9 mouse cellular contexts compared by ENCODE assay signal in genomic region chr10:62543399-62543808, GRCm38 (mm10). TPM values are rescaled to one million over a fixed set of nuclear protein-coding genes. Genes with fewer than 3 reads are reported as not detected.
DNase-seq lines count a peak whose midpoint lies in the region; ATAC-seq and TF ChIP-seq lines count a peak whose summit lies in the region.
"Had no signal": no experiment of that assay in that cellular context is flagged by ENCODE, and none has a peak within 500 bp of the region (broad histone marks: within the 10 kb centered on the region; RNA-seq: fewer than 3 reads in every experiment).

No protein-coding gene starts in this region.

- H3K27ac ChIP-seq in intestine, postnatal 0 days (ENCODE audit: low read depth, low read length) = no peak overlapping the region
- H3K27ac ChIP-seq: neural tube, embryonic 15.5 days had no signal

- TF ChIP-seq CTCF in intestine, postnatal 0 days (IDR thresholded peaks at IDR 0.05; ENCODE audit: low read depth) = no peak

- intact Hi-C loops in heart, postnatal 36 days (cut with DNase I) = no loop called here

- H3K36me3 ChIP-seq in megakaryocyte, embryonic 14.5 days (replicated peaks; ENCODE audit: low read length) = no peaks in the 10 kb centered on the region
- H3K36me3 ChIP-seq in intestine, postnatal 0 days (ENCODE audit: control insufficient read depth, insufficient read depth) = no peaks in the 10 kb centered on the region
- H3K36me3 ChIP-seq: neural tube, embryonic 15.5 days had no signal

- peak; percentile 33 to 35 for DNase-seq in kidney, postnatal 36 days
- no peak for DNase-seq in kidney, postnatal 4 days
- peak; percentile 27 to 46 for DNase-seq in heart, postnatal 36 days
- DNase-seq in thymus, postnatal 25 days = peak; percentile 69
- no peak for DNase-seq in left cerebral cortex, adult 11 months (ENCODE audit: low spot score)
- DNase-seq in ovary, postnatal 10 days (ENCODE audit: low spot score) = no peak

- H3K4me3 ChIP-seq in megakaryocyte, embryonic 14.5 days (replicated peaks) = peak overlapping the region; percentile 87
- no peak overlapping the region for H3K4me3 ChIP-seq in intestine, postnatal 0 days (ENCODE audit: low read depth, low read length)
- H3K4me3 ChIP-seq: neural tube, embryonic 15.5 days had no signal

- no peak for ATAC-seq in intestine, postnatal 0 days

- 79% methylated on average over 12 of the region's 12 CpGs for WGBS in intestine, postnatal 0 days

- H3K4me2 ChIP-seq in intestine, postnatal 0 days (replicated peaks; ENCODE audit: low read depth) = no peak overlapping the region
- H3K4me2 ChIP-seq: neural tube, embryonic 15.5 days had no signal

- no peaks in the 10 kb centered on the region for H3K27me3 ChIP-seq in megakaryocyte, embryonic 14.5 days (replicated peaks)
- no peaks in the 10 kb centered on the region for H3K27me3 ChIP-seq in intestine, postnatal 0 days (replicated peaks; ENCODE audit: control insufficient read depth, insufficient read depth, low read length)
- H3K27me3 ChIP-seq: neural tube, embryonic 15.5 days had no signal

- no peaks in the 10 kb centered on the region for H3K9me3 ChIP-seq in megakaryocyte, embryonic 14.5 days
- no peaks in the 10 kb centered on the region for H3K9me3 ChIP-seq in intestine, postnatal 0 days (ENCODE audit: control insufficient read depth)
- H3K9me3 ChIP-seq: neural tube, embryonic 15.5 days had no signal

- H3K9ac ChIP-seq in intestine, postnatal 0 days (ENCODE audit: low read depth, low read length) = no peak overlapping the region
- H3K9ac ChIP-seq: neural tube, embryonic 15.5 days had no signal

- peaks cover 74% of the 10 kb centered on the region for H3K4me1 ChIP-seq in megakaryocyte, embryonic 14.5 days
- no peaks in the 10 kb centered on the region for H3K4me1 ChIP-seq in intestine, postnatal 0 days (replicated peaks; ENCODE audit: control insufficient read depth, insufficient read depth, low read length)
- H3K4me1 ChIP-seq: neural tube, embryonic 15.5 days had no signal

RNA-seq across cellular contexts. Expression of gene Srgn, which starts 16.2 kb away (rescaled TPM):
- total RNA-seq in heart, postnatal 36 days (2021) = 10 to 100 TPM; 45.2 to 51.5 TPM
- polyA plus RNA-seq in megakaryocyte, embryonic 14.5 days (2012; ENCODE audit: insufficient read depth, low replicate concordance) = 95.0 and 696 TPM in 2 replicates
- polyA plus RNA-seq in intestine, postnatal 0 days (2015; fragmentation: Nextera tagmentation; extraction: Ambion mirVana) = 18.9 and 21.6 TPM in 2 replicates

RNA-seq across cellular contexts. Expression of gene Kif1bp, which starts 34.9 kb away (rescaled TPM):
- 10 to 100 TPM; 42.8 to 44.4 TPM for total RNA-seq in heart, postnatal 36 days (2021)
- 2.5 and 5.1 TPM in 2 replicates for polyA plus RNA-seq in megakaryocyte, embryonic 14.5 days (2012; ENCODE audit: insufficient read depth, low replicate concordance)
- 21.7 and 23.2 TPM in 2 replicates for polyA plus RNA-seq in intestine, postnatal 0 days (2015; fragmentation: Nextera tagmentation; extraction: Ambion mirVana)

RNA-seq across cellular contexts. Expression of gene Vps26a, which starts 56.8 kb away (rescaled TPM):
- 10 to 100 TPM; 46.5 to 46.6 TPM for total RNA-seq in heart, postnatal 36 days (2021)
- polyA plus RNA-seq in megakaryocyte, embryonic 14.5 days (2012; ENCODE audit: insufficient read depth, low replicate concordance) = 1.1 and 8.9 TPM in 2 replicates
- polyA plus RNA-seq in intestine, postnatal 0 days (2015; fragmentation: Nextera tagmentation; extraction: Ambion mirVana) = 102 and 116 TPM in 2 replicates

RNA-seq across cellular contexts. Expression of gene Ddx21, which starts 58.7 kb away (rescaled TPM):
- total RNA-seq in heart, postnatal 36 days (2021) = 10 to 100 TPM; 27.6 to 29.9 TPM
- polyA plus RNA-seq in megakaryocyte, embryonic 14.5 days (2012; ENCODE audit: insufficient read depth, low replicate concordance) = 5.4 and 39.8 TPM in 2 replicates
- polyA plus RNA-seq in intestine, postnatal 0 days (2015; fragmentation: Nextera tagmentation; extraction: Ambion mirVana) = 9.6 and 11.1 TPM in 2 replicates

Comparison
In these comparisons a context has a peak if more than half of its experiments do, and no peak if none do; other contexts are left out.
1. DNase-seq: peak in kidney, postnatal 36 days (2 of 2), heart, postnatal 36 days (2 of 2) and thymus, postnatal 25 days (single experiment); none in kidney, postnatal 4 days (0 of 2), left cerebral cortex, adult 11 months (single experiment) and ovary, postnatal 10 days (single experiment).
2. RNA of gene Vps26a, which starts 56.8 kb away (polyA plus RNA-seq): 102 to 116 TPM in intestine, postnatal 0 days; 1.1 to 8.9 TPM in megakaryocyte, embryonic 14.5 days; every median in the first group is over 10 times any median in the second.